Mouse (Mus musculus): ENCODE data around the gene Tmcc2. TPM values are rescaled to one million over a fixed set of nuclear protein-coding genes. Genes with fewer than 3 reads are reported as not detected.

Gene Tmcc2
- polyA plus RNA-seq, 1 experiment from 2014 or later = 38.1 TPM

- H3K4me2 ChIP-seq (ENCODE audit: low read length) = peak overlapping the region; percentile 24
- H3K4me3 ChIP-seq (ENCODE audit: low read depth, low read length) = no peak overlapping the region
Observed at GRCm38 (mm10) chr1:132321821-132322580, 69.1 kb downstream of the Tmcc2 start.

GRCm38 (mm10) chr1:132319242-132319641 lies 71.8 kb downstream of the Tmcc2 start:
- Histone ChIP-seq H3K4me3 (ENCODE audit: low read depth, low read length) (peak overlapping the region; percentile 7; the same call in 1 of the 2 replicates), H3K9ac (ENCODE audit: low read depth, low read length) (peak overlapping the region; percentile 16; the same call in 1 of the 2 replicates), H3K27me3 (ENCODE audit: control insufficient read depth, insufficient read depth, low read depth, low read length) (no peaks in the 10 kb centered on the region), H3K27ac (ENCODE audit: low read length) (peak overlapping the region; percentile 72), H3K4me1 (ENCODE audit: control insufficient read depth, insufficient read depth, low read length) (peaks cover 55% of the 10 kb centered on the region), H3K4me2 (ENCODE audit: low read length) (peak overlapping the region; percentile 85), H3K36me3 (ENCODE audit: control insufficient read depth, insufficient read depth, low read length) (no peaks in the 10 kb centered on the region), H3K9me3 (replicated peaks; ENCODE audit: control insufficient read depth, low read length, poor library complexity, severe bottlenecking) (no peaks in the 10 kb centered on the region)
- ATAC-seq = no peak
- WGBS = 15% methylated on average over 5 of the region's 5 CpGs

More at GRCm38 (mm10) chr1:132321821-132322580, 69.1 kb downstream of the Tmcc2 start:
- peak overlapping the region; percentile 88 for H3K27ac ChIP-seq (ENCODE audit: low read length)
- no peaks in the 10 kb centered on the region for H3K27me3 ChIP-seq (ENCODE audit: control insufficient read depth, insufficient read depth, low read depth, low read length)
- peak overlapping the region; percentile 42; the same call in 1 of the 2 replicates for H3K9ac ChIP-seq (ENCODE audit: low read depth, low read length)
- peaks cover 59% of the 10 kb centered on the region for H3K4me1 ChIP-seq (ENCODE audit: control insufficient read depth, insufficient read depth, low read length)
- H3K36me3 ChIP-seq (ENCODE audit: control insufficient read depth, insufficient read depth, low read length) = no peaks in the 10 kb centered on the region
- 25% methylated on average over 7 of the region's 7 CpGs for WGBS
- H3K9me3 ChIP-seq (replicated peaks; ENCODE audit: control insufficient read depth, low read length, poor library complexity, severe bottlenecking) = no peaks in the 10 kb centered on the region
- ATAC-seq = peak; percentile 30; the same call in 1 of the 2 replicates

GRCm38 (mm10) chr1:132317894-132318863 lies 72.9 kb downstream of the Tmcc2 start:
- ATAC-seq = no peak
- no peaks in the 10 kb centered on the region for H3K9me3 ChIP-seq (replicated peaks; ENCODE audit: control insufficient read depth, low read length, poor library complexity, severe bottlenecking)
- peaks cover 55% of the 10 kb centered on the region for H3K4me1 ChIP-seq (ENCODE audit: control insufficient read depth, insufficient read depth, low read length)
- WGBS = 15% methylated on average over 8 of the region's 8 CpGs
- H3K27ac ChIP-seq (ENCODE audit: low read length) = peak overlapping the region; percentile 72
- no peaks in the 10 kb centered on the region for H3K36me3 ChIP-seq (ENCODE audit: control insufficient read depth, insufficient read depth, low read length)
- H3K4me2 ChIP-seq (ENCODE audit: low read length) = peak overlapping the region; percentile 85
- peak overlapping the region; percentile 65; the same call in 1 of the 2 replicates for H3K4me3 ChIP-seq (ENCODE audit: low read depth, low read length)
- H3K27me3 ChIP-seq (ENCODE audit: control insufficient read depth, insufficient read depth, low read depth, low read length) = no peaks in the 10 kb centered on the region
- H3K9ac ChIP-seq (ENCODE audit: low read depth, low read length) = peak overlapping the region; percentile 81; the same call in 1 of the 2 replicates

- H3K9me3 ChIP-seq (replicated peaks; ENCODE audit: control insufficient read depth, low read length, poor library complexity, severe bottlenecking) = no peaks in the 10 kb centered on the region
- ATAC-seq = no peak
- peak overlapping the region; percentile 81; the same call in 1 of the 2 replicates for H3K9ac ChIP-seq (ENCODE audit: low read depth, low read length)
- peak overlapping the region; percentile 85 for H3K4me2 ChIP-seq (ENCODE audit: low read length)
- peaks cover 50% of the 10 kb centered on the region for H3K4me1 ChIP-seq (ENCODE audit: control insufficient read depth, insufficient read depth, low read length)
- 13% methylated on average over 4 of the region's 4 CpGs for WGBS
- peak overlapping the region; percentile 72 for H3K27ac ChIP-seq (ENCODE audit: low read length)
- H3K36me3 ChIP-seq (ENCODE audit: control insufficient read depth, insufficient read depth, low read length) = no peaks in the 10 kb centered on the region
- H3K27me3 ChIP-seq (ENCODE audit: control insufficient read depth, insufficient read depth, low read depth, low read length) = no peaks in the 10 kb centered on the region
- H3K4me3 ChIP-seq (ENCODE audit: low read depth, low read length) = peak overlapping the region; percentile 65
Observed at GRCm38 (mm10) chr1:132317413-132317812, 73.7 kb downstream of the Tmcc2 start.

GRCm38 (mm10) chr1:132316625-132316994 lies 74.5 kb downstream of the Tmcc2 start:
- no peaks in the 10 kb centered on the region for H3K9me3 ChIP-seq (replicated peaks; ENCODE audit: control insufficient read depth, low read length, poor library complexity, severe bottlenecking)
- peak overlapping the region; percentile 81 for H3K9ac ChIP-seq (ENCODE audit: low read depth, low read length)
- ATAC-seq = no peak
- H3K4me1 ChIP-seq (ENCODE audit: control insufficient read depth, insufficient read depth, low read length) = peaks cover 42% of the 10 kb centered on the region
- 8% methylated on average over 7 of the region's 7 CpGs for WGBS
- H3K27me3 ChIP-seq (ENCODE audit: control insufficient read depth, insufficient read depth, low read depth, low read length) = no peaks in the 10 kb centered on the region
- H3K36me3 ChIP-seq (ENCODE audit: control insufficient read depth, insufficient read depth, low read length) = no peaks in the 10 kb centered on the region
- H3K4me3 ChIP-seq (ENCODE audit: low read depth, low read length) = peak overlapping the region; percentile 65
- peak overlapping the region; percentile 72 for H3K27ac ChIP-seq (ENCODE audit: low read length)
- H3K4me2 ChIP-seq (ENCODE audit: low read length) = peak overlapping the region; percentile 85

GRCm38 (mm10) chr1:132315889-132316624 lies 75.0 kb downstream of the Tmcc2 start, which contains the start of gene Nuak2:
Gene Nuak2, plus strand, starts transcription at chr1:132316126.
- Histone ChIP-seq H3K9ac (ENCODE audit: low read depth, low read length) (peak within 1 kb of the TSS; percentile 81), H3K27ac (ENCODE audit: low read length) (peak within 1 kb of the TSS; percentile 72), H3K4me1 (ENCODE audit: control insufficient read depth, insufficient read depth, low read length) (peaks cover 38% of the 10 kb centered on the region), H3K4me3 (ENCODE audit: low read depth, low read length) (peak within 1 kb of the TSS; percentile 65), H3K27me3 (ENCODE audit: control insufficient read depth, insufficient read depth, low read depth, low read length) (no peaks in the 10 kb centered on the region), H3K9me3 (replicated peaks; ENCODE audit: control insufficient read depth, low read length, poor library complexity, severe bottlenecking) (no peaks in the 10 kb centered on the region), H3K4me2 (ENCODE audit: low read length) (peak within 1 kb of the TSS; percentile 85), H3K36me3 (ENCODE audit: control insufficient read depth, insufficient read depth, low read length) (no peaks in the 10 kb centered on the region)
- WGBS = under 1% methylated on average over 67 of the region's 67 CpGs
- peak; percentile 82 for ATAC-seq

- no peaks in the 10 kb centered on the region for H3K27me3 ChIP-seq (ENCODE audit: control insufficient read depth, insufficient read depth, low read depth, low read length)
- H3K4me1 ChIP-seq (ENCODE audit: control insufficient read depth, insufficient read depth, low read length) = peaks cover 16% of the 10 kb centered on the region
- no peak overlapping the region for H3K4me2 ChIP-seq (ENCODE audit: low read length)
- WGBS = 47% methylated on average over 3 of the region's 3 CpGs
- H3K9ac ChIP-seq (ENCODE audit: low read depth, low read length) = no peak overlapping the region
- no peak overlapping the region for H3K4me3 ChIP-seq (ENCODE audit: low read depth, low read length)
- ATAC-seq = 0 out of 2 replicates have a peak, but pooled peaks have one; percentile 18
- no peaks in the 10 kb centered on the region for H3K9me3 ChIP-seq (replicated peaks; ENCODE audit: control insufficient read depth, low read length, poor library complexity, severe bottlenecking)
- no peaks in the 10 kb centered on the region for H3K36me3 ChIP-seq (ENCODE audit: control insufficient read depth, insufficient read depth, low read length)
- H3K27ac ChIP-seq (ENCODE audit: low read length) = no peak overlapping the region
Observed at GRCm38 (mm10) chr1:132312703-132313102, 78.4 kb downstream of the Tmcc2 start.

GRCm38 (mm10) chr1:132312043-132312442 lies 79.0 kb downstream of the Tmcc2 start:
- no peak overlapping the region for H3K4me3 ChIP-seq (ENCODE audit: low read depth, low read length)
- no peaks in the 10 kb centered on the region for H3K9me3 ChIP-seq (replicated peaks; ENCODE audit: control insufficient read depth, low read length, poor library complexity, severe bottlenecking)
- H3K27me3 ChIP-seq (ENCODE audit: control insufficient read depth, insufficient read depth, low read depth, low read length) = no peaks in the 10 kb centered on the region
- no peaks in the 10 kb centered on the region for H3K36me3 ChIP-seq (ENCODE audit: control insufficient read depth, insufficient read depth, low read length)
- H3K4me1 ChIP-seq (ENCODE audit: control insufficient read depth, insufficient read depth, low read length) = peaks cover 10% of the 10 kb centered on the region
- H3K27ac ChIP-seq (ENCODE audit: low read length) = no peak overlapping the region
- 55% methylated on average over 2 of the region's 2 CpGs for WGBS
- H3K4me2 ChIP-seq (ENCODE audit: low read length) = no peak overlapping the region
- ATAC-seq = no peak
- H3K9ac ChIP-seq (ENCODE audit: low read depth, low read length) = no peak overlapping the region
